Mouse (Mus musculus): ENCODE measurements around the gene B9d1.
A peak's percentile ranks its signal among the peaks of the same experiment; 100 is the strongest.

The B9d1 gene

DNA sequence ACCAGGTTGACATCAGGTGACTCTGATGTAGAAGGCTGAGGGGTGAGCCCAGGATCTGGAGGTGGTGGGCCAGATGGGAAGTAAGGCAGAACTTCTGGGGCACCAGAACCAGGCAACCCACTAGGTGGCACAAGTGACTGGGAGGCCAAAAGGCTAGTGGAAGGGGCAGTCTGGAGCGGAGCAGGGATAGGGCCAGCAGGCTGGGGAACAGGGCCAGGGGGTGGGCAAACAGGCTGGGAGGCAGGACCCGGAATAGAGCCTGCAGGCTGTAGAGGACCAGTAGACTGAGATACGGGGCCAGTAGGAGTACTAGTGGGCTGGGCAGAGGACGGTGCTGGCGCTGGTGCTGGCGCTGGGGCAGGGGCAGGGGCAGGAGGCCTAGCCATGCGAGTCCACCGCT, 15.1 kb upstream of the B9d1 start:
- no peak for DNase-seq (ENCODE audit: low spot score)

DNA sequence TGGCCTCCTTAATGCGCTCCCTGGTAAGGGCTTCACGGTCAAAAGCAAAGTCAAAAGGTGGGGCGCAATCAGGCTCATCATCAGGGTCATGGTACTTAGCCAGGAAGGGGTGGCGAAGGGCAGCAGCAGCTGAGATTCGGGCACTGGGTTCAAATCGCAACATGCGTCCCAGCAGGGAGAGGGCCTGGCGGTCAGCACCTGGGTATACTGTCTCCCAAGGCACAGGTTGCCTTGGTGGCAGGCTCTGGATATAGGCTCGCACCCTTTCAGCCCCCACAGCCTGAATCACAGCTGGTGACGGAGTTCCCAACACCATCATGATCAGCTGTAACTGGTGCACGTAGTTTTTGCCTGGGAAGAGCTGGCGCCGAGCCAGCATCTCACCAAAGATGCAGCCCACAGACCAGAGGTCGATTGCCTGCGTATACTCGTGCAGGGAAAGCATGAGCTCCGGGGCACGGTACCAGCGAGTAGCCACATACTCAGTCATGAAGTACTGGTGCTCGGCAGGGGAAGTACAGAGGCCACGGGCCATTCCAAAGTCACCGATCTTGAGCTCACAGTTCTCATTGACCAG, 13.9 kb upstream of the B9d1 start:
- no peak for DNase-seq (ENCODE audit: low spot score)

DNA sequence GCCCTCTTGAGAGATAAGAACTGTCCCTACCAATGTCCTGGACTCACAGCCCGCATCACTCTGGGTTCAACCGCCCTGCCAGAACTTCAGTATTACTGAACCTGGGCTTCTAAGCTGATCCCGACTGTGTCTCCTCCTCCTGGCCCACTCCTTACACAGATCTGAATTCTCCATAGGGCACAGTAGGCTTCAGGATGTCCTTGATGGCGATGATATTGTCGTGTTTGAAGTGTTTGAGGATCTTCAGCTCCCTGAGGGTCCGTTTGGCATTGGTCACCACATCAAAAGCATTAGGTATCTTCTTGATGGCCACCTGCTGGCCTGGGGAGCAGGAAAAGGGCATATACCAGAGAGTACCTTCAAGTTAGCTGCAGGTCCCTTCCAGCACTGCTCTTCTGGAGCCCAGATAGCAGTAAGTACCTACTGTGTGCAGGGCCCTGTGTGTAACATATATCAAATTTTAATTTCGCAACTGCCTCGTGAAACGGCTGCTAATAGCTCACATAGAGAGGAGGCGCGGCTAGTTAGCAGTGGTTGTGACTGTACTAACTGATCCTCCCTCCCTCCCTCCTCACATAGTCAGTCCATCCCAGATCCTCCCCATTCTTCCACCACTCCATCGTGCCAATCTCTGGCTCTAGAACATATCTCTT, 12.1 kb upstream of the B9d1 start:
- peak; percentile 20 for DNase-seq (ENCODE audit: low spot score)

DNA sequence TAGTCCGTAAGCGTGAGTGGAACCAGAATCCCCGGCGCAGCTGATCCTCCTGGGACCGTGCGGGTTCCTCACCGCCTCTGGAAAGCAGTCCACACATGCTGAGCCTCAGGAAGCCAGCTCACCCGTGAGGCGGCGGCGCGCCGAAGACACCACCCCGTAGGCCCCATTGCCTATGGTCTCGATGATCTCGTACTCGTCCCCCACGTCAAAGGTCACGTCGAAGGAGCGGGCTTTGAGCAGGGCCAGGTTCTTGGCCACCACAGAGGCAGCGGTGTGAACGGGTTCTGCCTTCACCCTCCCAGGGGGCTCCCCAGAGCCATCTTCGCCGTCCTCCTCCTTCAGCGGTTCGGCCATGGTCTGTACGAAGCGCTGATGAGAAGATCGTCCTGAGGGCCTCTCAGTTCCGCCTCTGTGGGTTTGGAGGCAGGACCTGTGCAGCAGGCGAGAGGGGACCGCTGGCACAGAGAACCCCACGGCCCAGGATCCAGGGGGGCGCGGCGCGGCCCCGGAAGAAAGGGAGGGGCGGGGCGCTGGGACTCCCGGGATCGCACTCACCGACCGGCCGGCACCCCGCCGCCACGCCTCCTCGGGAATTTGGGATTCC, 11.3 kb upstream of the B9d1 start:
- peak; percentile 59 for DNase-seq (ENCODE audit: low spot score)

DNA sequence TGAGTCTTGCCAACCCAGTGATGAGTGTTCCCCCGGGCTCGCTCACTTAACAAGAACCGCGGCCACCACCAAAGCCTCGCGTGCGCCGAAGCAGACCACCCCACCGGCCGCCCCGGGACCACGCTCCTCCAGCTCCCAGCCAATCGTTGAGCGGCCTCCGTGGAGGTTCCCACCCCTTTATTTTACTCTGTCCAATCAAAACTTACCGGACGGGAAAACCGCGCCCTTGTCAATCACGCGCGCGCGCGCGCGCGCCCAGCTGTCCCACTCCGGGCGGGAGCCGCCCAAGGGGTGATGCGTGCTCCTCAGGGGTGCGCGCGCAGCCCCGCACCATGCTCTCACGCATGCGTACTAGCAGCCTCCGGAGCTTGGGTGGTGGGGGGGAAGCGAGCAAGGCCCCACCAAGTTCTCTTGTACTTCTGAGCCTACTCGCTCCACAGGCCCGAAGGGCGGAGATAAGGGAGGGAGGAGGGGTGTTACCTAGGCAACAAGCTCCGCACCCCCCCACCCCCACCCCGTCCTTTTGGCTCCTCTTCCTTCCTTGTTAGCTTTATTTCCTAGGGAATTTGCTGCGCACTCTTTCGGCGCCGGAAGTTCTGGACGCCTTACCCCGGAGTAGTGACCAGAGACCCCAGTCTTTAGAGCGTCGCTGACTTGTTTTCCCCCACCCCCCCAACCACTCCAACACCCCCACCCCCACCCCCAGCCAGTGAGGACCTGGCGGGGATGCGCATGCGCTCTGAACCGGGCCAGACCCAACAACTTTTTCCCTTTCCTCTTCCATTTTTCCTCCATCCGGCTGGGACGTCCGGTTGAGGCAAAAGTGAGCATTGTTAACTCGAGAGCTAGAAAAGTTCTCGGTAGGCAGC, 10.6 kb upstream of the B9d1 start, which contains the start of gene Mapk7:
Gene Mapk7 (minus strand): TSS at position 278 of the 869 bp plus-strand sequence.
- peak; percentile 99 for DNase-seq (ENCODE audit: low spot score)

DNA sequence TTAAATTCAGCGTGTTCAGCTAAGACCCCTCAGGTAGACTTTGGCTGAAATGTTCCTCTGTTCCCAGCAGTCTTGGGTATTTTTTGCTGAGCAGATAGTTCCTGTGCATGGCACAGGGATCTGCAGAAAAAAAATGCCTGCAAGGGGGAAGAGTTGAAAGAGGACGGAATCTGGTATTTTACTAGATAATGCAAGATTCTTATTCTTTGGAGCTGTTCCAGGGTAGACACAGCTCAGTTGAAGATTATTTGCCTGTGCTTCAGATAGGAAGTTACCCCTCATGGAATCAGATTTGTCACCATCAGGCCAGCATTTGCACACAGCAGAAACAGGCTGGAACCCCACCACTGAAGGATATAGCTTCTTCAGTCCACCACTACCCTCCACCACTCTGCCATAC, 9.4 kb upstream of the B9d1 start:
- DNase-seq (ENCODE audit: low spot score): no peak

DNA sequence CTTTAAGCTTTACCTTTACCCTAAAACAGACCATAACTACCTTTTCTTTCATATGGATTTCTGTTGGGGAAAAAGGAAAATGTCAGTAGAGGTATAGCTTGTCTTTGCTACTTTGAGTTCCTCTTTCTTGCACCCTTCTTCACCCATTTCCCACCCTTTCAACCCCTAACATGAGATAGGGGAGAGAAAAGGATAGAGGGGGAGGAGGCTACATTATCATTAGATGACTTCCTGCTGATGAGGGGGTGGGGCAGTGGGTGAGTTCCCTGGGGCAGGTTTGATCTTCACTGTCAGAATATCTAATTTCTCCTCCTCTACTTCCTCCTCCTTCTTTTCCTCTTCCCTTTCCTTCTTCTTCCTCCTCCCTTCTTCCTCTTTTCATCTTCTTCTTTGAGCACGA, 7.5 kb upstream of the B9d1 start:
- no peak for DNase-seq (ENCODE audit: low spot score)

DNA sequence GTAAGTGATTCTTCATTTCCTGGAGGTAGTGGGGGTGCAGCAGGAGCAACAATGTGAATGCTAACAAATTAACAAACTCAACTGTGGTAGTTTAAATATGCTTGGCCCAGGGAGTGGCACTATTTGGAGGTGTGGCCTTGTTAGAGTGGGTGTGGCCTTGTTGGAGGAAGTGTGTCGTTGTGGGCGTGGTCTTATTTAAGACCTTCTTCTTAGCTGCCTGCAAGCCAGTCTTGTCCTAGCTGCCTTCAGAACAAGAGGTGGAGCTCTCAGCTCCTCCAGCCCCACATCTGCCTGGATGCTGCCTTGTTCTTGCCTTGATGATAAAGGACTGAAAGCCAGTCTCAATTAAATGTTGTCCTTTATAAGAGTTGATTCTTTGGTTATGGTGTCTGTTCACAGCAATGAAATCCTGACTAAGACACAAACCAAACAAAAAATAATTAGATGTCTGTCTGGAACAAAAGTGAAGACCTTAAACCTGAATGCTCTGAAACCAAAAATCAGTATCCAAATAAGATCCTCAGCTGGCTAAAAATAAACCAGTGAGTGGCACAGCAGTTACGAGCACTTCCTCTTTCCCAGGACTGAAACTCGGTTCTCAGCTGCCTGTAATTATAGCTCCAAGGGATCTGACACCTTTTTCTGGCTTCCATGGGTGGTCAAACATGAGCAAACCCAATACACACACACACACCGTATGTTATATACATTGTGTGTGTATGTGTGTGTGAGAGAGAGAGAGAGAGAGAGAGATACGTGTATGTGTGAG, 6.0 kb upstream of the B9d1 start:
- no peak for DNase-seq (ENCODE audit: low spot score)

DNA sequence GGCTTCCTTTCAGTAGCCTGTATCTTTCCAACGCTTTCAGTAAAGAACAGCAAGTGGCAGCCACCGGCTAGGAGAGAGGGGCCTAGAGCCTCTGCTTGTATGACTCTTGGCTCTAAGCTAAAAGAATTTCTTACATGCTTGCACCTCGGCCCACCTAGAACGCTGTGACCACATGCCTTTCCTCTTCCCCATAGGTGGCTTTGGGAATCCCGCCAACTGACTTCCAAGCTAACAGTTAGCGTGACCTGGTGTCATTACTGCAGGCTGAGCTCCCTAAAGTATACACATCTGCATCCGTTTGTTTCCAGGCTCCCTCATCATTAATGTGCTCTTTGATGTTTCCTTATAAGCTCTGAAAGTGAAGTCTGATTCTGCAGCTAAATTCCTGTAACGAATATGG, 1.0 kb upstream of the B9d1 start:
- no peak for DNase-seq (ENCODE audit: low spot score)

DNA sequence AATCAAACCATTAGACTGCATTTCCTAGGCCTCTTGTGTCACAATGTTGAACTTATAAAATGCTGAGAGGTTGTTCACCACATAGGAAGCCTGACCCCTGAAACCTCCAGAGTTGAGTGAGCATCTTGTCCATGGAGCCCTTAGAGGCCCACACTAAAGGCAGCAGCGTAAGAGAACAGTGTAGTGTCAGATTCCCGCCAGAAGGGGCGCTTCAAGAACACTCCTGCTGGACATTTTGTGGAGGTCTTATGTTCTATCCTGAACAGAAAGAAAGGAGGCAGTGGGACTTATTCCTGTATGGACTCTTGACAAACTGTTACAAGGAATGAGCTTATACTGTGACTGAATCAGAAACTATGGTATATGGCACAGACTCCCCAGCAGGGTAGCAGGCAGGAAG, 10.0 kb downstream of the B9d1 start:
- DNase-seq (ENCODE audit: low spot score): no peak

DNA sequence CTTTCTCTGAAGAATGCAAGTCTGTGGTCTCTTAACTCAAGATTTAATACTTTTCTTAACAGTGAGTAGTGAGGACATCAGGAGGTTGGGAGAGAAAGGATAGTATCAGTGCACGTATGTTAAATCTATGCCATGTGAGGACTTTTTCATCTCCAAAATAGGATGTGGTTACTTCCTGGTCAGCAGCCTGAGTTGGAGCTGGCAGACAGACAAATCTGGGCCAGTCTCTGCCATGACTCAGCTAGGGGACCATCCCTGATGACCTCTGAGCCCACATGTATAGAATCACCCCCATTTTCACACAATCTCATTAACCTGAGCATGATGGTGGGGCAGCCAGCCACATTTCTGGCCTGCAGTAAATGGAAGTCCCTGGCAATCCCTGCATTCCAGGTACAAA, 13.0 kb downstream of the B9d1 start:
- no peak for DNase-seq (ENCODE audit: low spot score)

DNA sequence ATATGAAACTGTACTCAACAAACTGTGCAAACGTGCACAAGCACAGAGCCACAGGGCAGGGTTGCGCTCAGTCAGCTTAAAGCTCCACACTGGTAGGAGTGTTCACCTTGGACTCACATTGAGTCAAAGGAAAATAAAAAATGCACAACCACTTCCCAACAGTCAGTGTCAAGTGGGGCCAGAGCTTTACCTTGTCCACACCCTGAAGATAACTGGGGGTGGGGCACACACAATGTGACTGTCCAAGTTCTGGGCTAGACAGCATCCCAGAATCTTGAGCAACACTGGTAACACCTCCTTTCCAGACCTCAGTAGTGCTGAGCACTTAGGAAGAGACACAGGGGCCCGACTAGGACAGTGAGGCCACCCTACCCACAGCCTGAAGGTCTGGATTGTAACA, 13.9 kb downstream of the B9d1 start:
- no peak for DNase-seq (ENCODE audit: low spot score)

DNA sequence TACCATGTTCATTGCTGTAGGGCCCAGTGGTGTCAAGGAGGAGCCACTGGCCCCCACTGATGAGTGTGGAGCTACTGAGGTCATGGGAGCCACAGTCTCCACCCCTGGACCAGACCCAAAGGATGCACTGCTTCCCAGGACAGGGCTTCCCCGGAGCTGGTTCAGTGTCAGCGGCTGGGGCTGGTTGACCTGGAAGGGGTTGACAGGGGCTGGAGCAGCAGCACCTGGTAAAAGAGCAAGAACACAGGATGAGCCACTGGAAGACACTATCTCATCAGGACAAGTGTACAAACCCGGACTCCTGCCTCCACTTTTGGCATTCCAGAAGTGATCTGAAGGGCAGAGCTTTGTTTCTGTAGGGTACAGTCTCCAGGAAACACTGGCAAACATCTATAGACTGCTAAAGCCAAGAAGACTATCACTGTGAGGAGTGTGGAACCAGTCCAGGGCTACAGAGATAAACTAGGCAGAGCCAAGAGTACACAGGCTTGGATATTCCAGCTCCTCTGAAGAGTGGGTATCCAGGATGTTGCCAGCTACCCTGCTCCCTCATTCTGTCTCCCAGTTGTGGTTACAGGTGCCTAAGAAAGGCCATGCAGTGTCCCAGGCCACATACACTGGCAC, 14.7 kb downstream of the B9d1 start:
- no peak for DNase-seq (ENCODE audit: low spot score)

DNA sequence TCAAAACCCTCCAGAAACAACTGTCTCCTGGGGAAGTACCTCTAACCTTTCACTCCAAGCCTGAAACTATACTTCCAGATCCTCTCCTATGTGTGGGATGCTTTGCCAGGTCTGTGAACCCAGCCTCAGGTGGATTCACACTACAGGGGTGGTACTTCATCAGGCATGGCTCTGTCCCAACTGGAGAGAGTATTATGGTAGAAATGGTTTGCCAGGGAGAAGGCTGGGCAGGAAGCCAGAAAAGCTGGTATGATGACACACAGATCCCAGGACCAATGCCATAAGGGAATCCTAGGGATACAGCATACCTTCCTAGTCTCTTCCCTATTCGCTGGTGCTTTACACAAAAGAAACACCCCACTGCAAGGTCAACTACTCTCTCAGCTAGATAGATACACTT, 21.9 kb downstream of the B9d1 start:
- DNase-seq (ENCODE audit: low spot score): peak; percentile 61

DNA sequence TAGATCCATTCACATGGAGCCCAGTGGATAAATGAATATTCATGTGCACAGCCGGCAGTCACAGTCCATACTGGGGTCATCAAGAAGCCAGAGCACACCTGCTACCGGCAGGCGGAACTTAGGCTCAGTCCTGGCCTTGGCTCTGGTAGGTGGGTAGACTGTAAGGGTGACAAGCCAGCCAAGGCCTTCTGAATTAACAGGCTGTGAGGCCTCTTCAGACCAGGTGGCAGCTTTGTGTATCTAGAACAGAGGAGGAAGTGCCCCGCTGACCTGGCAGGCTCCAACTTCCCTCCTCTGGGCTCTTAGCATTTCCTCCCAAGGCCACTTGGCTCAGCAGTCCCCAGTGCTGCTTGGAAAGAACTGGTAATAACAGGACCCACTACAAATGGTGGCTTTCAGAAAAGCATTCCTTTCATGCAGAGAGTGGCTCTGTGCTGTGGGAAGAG, 24.3 kb downstream of the B9d1 start:
- no peak for DNase-seq (ENCODE audit: low spot score)

DNA sequence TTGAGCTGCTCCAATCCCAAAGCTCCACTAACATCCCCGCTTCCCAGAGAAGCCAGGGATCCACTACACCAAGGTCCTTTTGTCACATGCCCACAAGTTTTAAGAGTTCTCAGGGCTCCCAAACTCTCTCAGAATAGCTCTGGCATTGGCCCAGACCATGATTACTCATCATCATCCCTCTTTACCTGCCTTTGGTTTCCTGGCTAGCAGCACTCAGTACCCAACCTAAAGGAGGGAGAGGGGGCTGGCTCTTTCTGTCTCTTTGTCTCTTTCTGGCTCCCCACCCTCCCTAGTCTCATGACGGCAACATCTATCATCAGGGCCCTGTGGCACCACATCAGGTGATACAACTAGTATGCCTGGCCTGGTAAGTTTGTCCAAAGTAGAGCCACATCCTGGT, 27.9 kb downstream of the B9d1 start:
- no peak for DNase-seq (ENCODE audit: low spot score)

DNA sequence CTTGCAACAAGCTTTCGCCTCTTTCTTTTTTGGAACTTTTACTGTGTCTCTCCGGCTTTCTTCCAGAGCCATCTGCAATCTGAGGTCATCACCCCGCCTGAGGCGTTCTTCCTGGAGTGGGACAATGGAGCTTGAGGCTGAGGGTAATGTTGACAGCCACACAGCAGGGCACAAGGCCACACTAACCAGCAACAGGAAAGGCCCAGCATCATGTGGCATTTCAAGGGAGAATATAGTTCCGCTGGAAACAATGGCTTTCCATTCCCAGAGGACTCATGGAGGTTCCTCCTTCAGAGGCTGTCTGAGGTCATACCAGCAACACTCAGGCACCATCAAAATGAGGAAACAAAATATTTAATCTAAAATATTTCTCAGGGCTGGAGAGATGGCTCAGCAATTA, 28.6 kb downstream of the B9d1 start:
- DNase-seq (ENCODE audit: low spot score): no peak

DNA sequence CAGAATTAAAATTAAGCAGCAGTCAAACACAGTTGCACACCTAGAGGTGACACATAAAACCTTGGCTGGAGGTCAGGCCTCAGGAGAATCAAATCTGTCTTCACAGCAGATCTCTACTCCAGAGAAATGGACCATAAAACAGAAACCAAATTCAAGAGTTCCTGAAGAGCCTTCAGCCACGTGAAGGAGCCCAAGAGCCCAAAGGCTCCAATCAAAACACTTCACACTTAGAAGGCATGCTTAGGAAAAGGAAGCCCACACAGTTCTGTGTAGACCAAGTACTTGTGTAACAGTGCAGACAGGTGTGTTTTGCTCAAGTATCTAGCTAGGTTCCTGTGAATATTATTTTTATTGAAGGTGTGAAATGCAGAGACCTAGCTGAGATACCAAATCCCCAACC, 30.6 kb downstream of the B9d1 start:
- no peak for DNase-seq (ENCODE audit: low spot score)

DNA sequence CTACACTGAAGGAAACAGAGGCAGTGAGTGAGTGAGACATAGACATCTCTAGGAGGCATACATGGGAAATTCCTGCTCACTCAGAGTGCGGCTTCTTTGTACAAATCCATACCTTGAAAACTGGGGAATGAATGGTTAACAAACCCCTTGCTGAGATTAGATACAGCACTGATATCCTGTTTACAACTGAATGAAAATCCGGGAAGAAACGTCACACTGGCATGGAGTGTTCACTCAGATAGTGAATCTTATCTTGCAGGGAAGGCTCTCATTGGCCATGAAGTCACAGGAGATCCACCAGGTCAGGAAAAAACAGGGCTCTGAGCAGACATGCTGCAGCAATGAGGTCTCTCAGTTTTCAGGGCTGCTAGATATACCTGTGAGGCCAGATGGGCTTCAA, 32.0 kb downstream of the B9d1 start:
- no peak for DNase-seq (ENCODE audit: low spot score)

DNA sequence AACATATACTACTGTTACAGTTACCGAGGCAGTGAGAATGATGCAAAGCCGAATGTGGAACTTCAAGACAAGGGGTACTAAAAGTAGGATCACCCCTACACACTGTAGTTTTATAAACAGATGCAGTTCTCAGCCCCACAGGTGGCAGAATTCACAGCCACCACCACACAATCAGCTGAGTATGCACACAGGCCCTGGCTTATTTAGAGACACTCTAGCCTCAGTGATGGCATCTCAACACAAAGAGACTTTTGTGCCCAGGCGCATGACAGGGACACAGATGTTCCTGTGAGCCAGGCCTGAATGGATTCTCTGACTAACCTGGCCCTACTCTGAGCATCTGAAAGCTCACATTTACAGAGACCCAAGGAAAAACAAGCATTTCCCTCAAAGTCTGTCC, 32.4 kb downstream of the B9d1 start:
- no peak for DNase-seq (ENCODE audit: low spot score)

DNA sequence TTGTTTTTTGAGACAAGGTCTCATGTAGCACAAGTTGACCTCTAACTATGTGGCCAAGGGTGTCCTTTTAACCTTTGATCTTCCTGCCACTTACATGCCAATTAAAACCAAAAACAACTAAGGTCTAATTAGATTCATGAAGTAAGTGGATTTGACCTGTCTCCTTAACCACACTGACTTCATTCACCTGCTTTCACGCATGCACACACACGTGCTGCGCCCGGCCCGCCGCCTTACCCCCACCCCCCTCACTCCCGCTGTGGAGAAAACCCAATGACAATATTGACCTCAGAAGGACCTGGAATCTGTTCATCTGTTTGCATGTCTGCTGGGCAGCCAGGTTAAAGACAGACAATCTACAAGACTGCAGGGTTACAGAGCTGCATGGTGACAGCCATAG, 35.7 kb downstream of the B9d1 start:
- DNase-seq (ENCODE audit: low spot score): no peak

DNA sequence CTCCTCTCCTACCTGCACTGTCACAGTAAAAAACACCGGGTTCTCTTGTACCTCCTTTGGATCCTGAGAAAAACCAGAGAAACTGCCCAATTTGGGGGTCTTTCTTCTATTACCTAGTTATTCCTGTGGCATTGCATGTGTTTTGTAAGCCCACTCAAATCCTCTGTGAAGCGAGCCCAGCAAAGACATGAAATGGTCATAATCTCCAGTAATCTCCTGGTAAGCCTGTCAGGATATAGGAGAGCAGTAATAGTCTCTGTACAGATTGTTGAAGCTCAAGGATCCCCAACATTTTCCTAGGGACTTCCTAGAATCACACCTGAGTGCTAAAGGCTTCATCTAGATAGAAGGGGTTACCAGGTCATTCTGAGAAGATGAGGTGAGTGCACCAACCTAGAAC, 36.2 kb downstream of the B9d1 start:
- no peak for DNase-seq (ENCODE audit: low spot score)

All from MN1 (cell line).